Comparison of ENCODE assay signal across 9 mouse cellular contexts in genomic region chr2:115852615-115853014, GRCm38 (mm10).
DNase-seq lines count a peak whose midpoint lies in the region; ATAC-seq and TF ChIP-seq lines count a peak whose summit lies in the region.
"Had no signal": no experiment of that assay in that cellular context is flagged by ENCODE, and none has a peak within 500 bp of the region (broad histone marks: within the 10 kb centered on the region; RNA-seq: fewer than 3 reads in every experiment).

No protein-coding gene starts in this region.

- H3K36me3 ChIP-seq in heart, embryonic 16.5 days (ENCODE audit: control insufficient read depth, insufficient read depth), result no peaks in the 10 kb centered on the region
- H3K36me3 ChIP-seq in kidney, postnatal 0 days (ENCODE audit: insufficient read depth, low read length), result no peaks in the 10 kb centered on the region
- no peaks in the 10 kb centered on the region for H3K36me3 ChIP-seq in midbrain, embryonic 12.5 days

- intact Hi-C loops in gastrocnemius, postnatal 36 days (cut with DNase I), result no loop called here

- 0 out of 2 replicates have a peak, but pooled peaks have one; percentile 54 for ATAC-seq in heart, embryonic 16.5 days (replicated peaks; ENCODE audit: extremely low read depth, insufficient read depth, low FRiP score)
- peak; percentile 57 for ATAC-seq in kidney, postnatal 0 days (replicated peaks; ENCODE audit: low FRiP score, low read depth)
- peak; percentile 54 for ATAC-seq in midbrain, embryonic 12.5 days (ENCODE audit: low FRiP score, low read depth)
- no peak for ATAC-seq in erythroblast, adult 5-6 weeks (replicated peaks; ENCODE audit: low FRiP score, poor library complexity, severe bottlenecking)

- no peaks in the 10 kb centered on the region for H3K9me3 ChIP-seq in heart, embryonic 16.5 days (replicated peaks; ENCODE audit: control insufficient read depth, low read length)
- H3K9me3 ChIP-seq in kidney, postnatal 0 days (replicated peaks; ENCODE audit: low read length), result no peaks in the 10 kb centered on the region
- no peaks in the 10 kb centered on the region for H3K9me3 ChIP-seq in midbrain, embryonic 12.5 days

- TF ChIP-seq CTCF in kidney, postnatal 0 days (IDR thresholded peaks at IDR 0.05; ENCODE audit: low read depth), result no peak

- H3K9ac ChIP-seq in heart, embryonic 16.5 days (ENCODE audit: low read length), result peak overlapping the region; percentile 50
- no peak overlapping the region for H3K9ac ChIP-seq in kidney, postnatal 0 days (ENCODE audit: low read depth, low read length)
- H3K9ac ChIP-seq in midbrain, embryonic 12.5 days (replicated peaks), result 0 out of 2 replicates have a peak overlapping the region, but pooled peaks have one; percentile 39

- peaks cover 11% of the 10 kb centered on the region for H3K4me1 ChIP-seq in heart, embryonic 16.5 days (ENCODE audit: control insufficient read depth, insufficient read depth, low read length)
- H3K4me1 ChIP-seq in kidney, postnatal 0 days (replicated peaks; ENCODE audit: insufficient read depth, low read length), result 0 out of 2 replicates have a peak, but pooled peaks cover 14% of the 10 kb centered on the region
- H3K4me1 ChIP-seq in midbrain, embryonic 12.5 days, result peaks cover 28% of the 10 kb centered on the region

- 4% methylated on average over 22 of the region's 22 CpGs for WGBS in heart, embryonic 16.5 days
- WGBS in kidney, postnatal 0 days, result 5% methylated on average over 22 of the region's 22 CpGs
- whole genome bisulfite sequencing in midbrain, embryonic 12.5 days, result under 1% methylated on average over 22 of the region's 22 CpGs

- peak; percentile 49 for DNase-seq in gastrocnemius, postnatal 10 days
- no peak for DNase-seq in gastrocnemius, postnatal 36 days
- peak; percentile 83 for DNase-seq in embryo, embryonic 10.5 days (ENCODE audit: low spot score)
- peak; percentile 87 for DNase-seq in kidney, postnatal 0 days (ENCODE audit: low spot score)
- DNase-seq in layer of hippocampus, adult 8-10 months (ENCODE audit: low spot score in 2 of 2), result no peak

- H3K4me3 ChIP-seq in heart, embryonic 16.5 days (ENCODE audit: low read length), result peak overlapping the region; percentile 52
- H3K4me3 ChIP-seq in kidney, postnatal 0 days (replicated peaks; ENCODE audit: low read depth, low read length), result peak overlapping the region; percentile 30
- peak overlapping the region; percentile 34 for H3K4me3 ChIP-seq in midbrain, embryonic 12.5 days
- H3K4me3 ChIP-seq: erythroblast, embryonic 14.5 days had no signal

- peaks cover 23% of the 10 kb centered on the region for H3K27me3 ChIP-seq in heart, embryonic 16.5 days (ENCODE audit: control insufficient read depth, insufficient read depth, low read length)
- 0 out of 2 replicates have a peak, but pooled peaks cover 4% of the 10 kb centered on the region for H3K27me3 ChIP-seq in kidney, postnatal 0 days (ENCODE audit: insufficient read depth, low read length)
- peaks cover 65% of the 10 kb centered on the region for H3K27me3 ChIP-seq in midbrain, embryonic 12.5 days

- peak overlapping the region; percentile 75 for H3K4me2 ChIP-seq in heart, embryonic 16.5 days (ENCODE audit: low read depth, low read length)
- H3K4me2 ChIP-seq in kidney, postnatal 0 days (ENCODE audit: low read length), result peak overlapping the region; percentile 65
- peak overlapping the region; percentile 61 for H3K4me2 ChIP-seq in midbrain, embryonic 12.5 days (replicated peaks)

- no peak overlapping the region for H3K27ac ChIP-seq in heart, embryonic 16.5 days (ENCODE audit: low read length)
- no peak overlapping the region for H3K27ac ChIP-seq in kidney, postnatal 0 days
- H3K27ac ChIP-seq in midbrain, embryonic 12.5 days (replicated peaks), result no peak overlapping the region

Comparison
In these comparisons a context has a peak if more than half of its experiments do, and no peak if none do; other contexts are left out.
1. DNase-seq: peak in gastrocnemius, postnatal 10 days (single experiment), embryo, embryonic 10.5 days (single experiment) and kidney, postnatal 0 days (single experiment); none in gastrocnemius, postnatal 36 days (0 of 2) and layer of hippocampus, adult 8-10 months (0 of 2).
2. Peak in every context shown above with its lines, with median percentiles within 50 percentile points of each other: H3K4me2 ChIP-seq and H3K4me3 ChIP-seq.